Mouse (Mus musculus): ENCODE data around the gene Hjurp.

- no peak for TF ChIP-seq TBP (conservative IDR thresholded peaks at IDR 0.05; ENCODE audit: low read depth, low read length)
- no peak for TF ChIP-seq POLR2A (IDR thresholded peaks at IDR 0.05; ENCODE audit: low read depth, low read length)
- TF ChIP-seq SMC3 (IDR thresholded peaks at IDR 0.05; ENCODE audit: low read depth, low read length) = no peak
- no peak for TF ChIP-seq IRF4 (IDR thresholded peaks at IDR 0.05; ENCODE audit: low read depth, low read length)
Observed at GRCm38 (mm10) chr1:88280006-88280690, 2.7 kb upstream of the Hjurp start.
